Mouse (Mus musculus) forebrain, embryonic 10.5 days (tissue): ENCODE measurements at regions not wholly inside any gene's neighbourhood (a gene's known extent, or its start where the extent isn't known, plus 50 kb on each side); places are given as distances from the start of the nearest gene placed in this dataset.

Experiments used
- DNase-seq: peaks from one replicate; pipeline ENCODE4 v3.0.0-alpha.2; 2017; ENCODE audit warnings: low spot score; ENCODE audit errors: extremely low spot score
- H3K27ac ChIP-seq: fragments of 300-500 bp; sonication (generic); 2 replicates; pipeline ENCODE4 v1.5.1; 2016; ENCODE audit warnings: mild to moderate bottlenecking
- H3K27me3 ChIP-seq: fragments of 300-500 bp; sonication (generic); 2 replicates; pipeline ENCODE4 v1.6.1; 2016; ENCODE audit warnings: mild to moderate bottlenecking; ENCODE audit not compliant: poor library complexity, severe bottlenecking
- H3K36me3 ChIP-seq: fragments of 300-500 bp; sonication (generic); replicated peaks from 2 replicates; pipeline ENCODE4 v1.6.1; 2016; ENCODE audit warnings: mild to moderate bottlenecking, moderate library complexity
- H3K4me1 ChIP-seq: fragments of 300-500 bp; sonication (generic); 2 replicates; pipeline ENCODE4 v1.6.1; 2016
- H3K4me3 ChIP-seq: fragments of 300-500 bp; sonication (generic); 2 replicates; pipeline ENCODE4 v1.5.1; 2016; ENCODE audit warnings: mild to moderate bottlenecking, moderate library complexity
- H3K9me3 ChIP-seq: fragments of 300-500 bp; sonication (generic); 2 replicates; pipeline ENCODE4 v1.6.1; 2016; ENCODE audit warnings: mild to moderate bottlenecking, moderate library complexity
- WGBS: fragments of 180-500 bp; shearing (Covaris S2); methylation state at CpG from one replicate; pipeline ENCODE4 v1.1.7; 2016; 5-methylcytosine and 5-hydroxymethylcytosine counted together

- Histone ChIP-seq H3K9me3 (no peaks in the 10 kb centered on the region), H3K36me3 (no peaks in the 10 kb centered on the region), H3K4me1 (no peaks in the 10 kb centered on the region), H3K4me3 (no peak overlapping the region), H3K27ac (no peak overlapping the region), H3K27me3 (no peaks in the 10 kb centered on the region)
- DNase-seq = no peak
- WGBS = 89% methylated on average over 3 of the region's 3 CpGs
Observed at GRCm38 (mm10) chr10:99959279-99959678, 56.2 kb upstream of the Kitl start.

GRCm38 (mm10) chr10:99952486-99952885 is 62.9 kb upstream of the Kitl start:
- H3K9me3 ChIP-seq = no peaks in the 10 kb centered on the region
- no peaks in the 10 kb centered on the region for H3K36me3 ChIP-seq
- DNase-seq = no peak
- WGBS = 84% methylated on average over 7 of the region's 7 CpGs
- no peak overlapping the region for H3K4me3 ChIP-seq
- H3K27me3 ChIP-seq = no peaks in the 10 kb centered on the region
- no peak overlapping the region for H3K27ac ChIP-seq
- H3K4me1 ChIP-seq = no peaks in the 10 kb centered on the region

GRCm38 (mm10) chr10:99951718-99952117 is 63.7 kb upstream of the Kitl start:
- no peaks in the 10 kb centered on the region for H3K27me3 ChIP-seq
- WGBS = 87% methylated on average over 4 of the region's 4 CpGs
- H3K4me1 ChIP-seq = no peaks in the 10 kb centered on the region
- no peak for DNase-seq
- H3K27ac ChIP-seq = no peak overlapping the region
- H3K4me3 ChIP-seq = no peak overlapping the region
- no peaks in the 10 kb centered on the region for H3K9me3 ChIP-seq
- H3K36me3 ChIP-seq = no peaks in the 10 kb centered on the region

- Histone ChIP-seq H3K9me3 (no peaks in the 10 kb centered on the region), H3K4me1 (no peaks in the 10 kb centered on the region), H3K27ac (no peak overlapping the region), H3K36me3 (no peaks in the 10 kb centered on the region), H3K4me3 (no peak overlapping the region), H3K27me3 (no peaks in the 10 kb centered on the region)
- DNase-seq = no peak
- WGBS = 93% methylated on average over 6 of the region's 6 CpGs
Observed at GRCm38 (mm10) chr10:99951316-99951715, 64.1 kb upstream of the Kitl start.

- Histone ChIP-seq H3K9me3 (no peaks in the 10 kb centered on the region), H3K4me3 (no peak overlapping the region), H3K36me3 (no peaks in the 10 kb centered on the region), H3K4me1 (no peaks in the 10 kb centered on the region), H3K27ac (no peak overlapping the region), H3K27me3 (no peaks in the 10 kb centered on the region)
- WGBS = 92% methylated on average over 3 of the region's 3 CpGs
- no peak for DNase-seq
Observed at GRCm38 (mm10) chr10:99948740-99949139, 66.7 kb upstream of the Kitl start.

- no peak overlapping the region for H3K4me3 ChIP-seq
- WGBS = 90% methylated on average over 3 of the region's 3 CpGs
- H3K27ac ChIP-seq = no peak overlapping the region
- 0 out of 2 replicates have a peak, but pooled peaks cover 3% of the 10 kb centered on the region for H3K9me3 ChIP-seq
- peaks cover 17% of the 10 kb centered on the region for H3K4me1 ChIP-seq
- no peaks in the 10 kb centered on the region for H3K27me3 ChIP-seq
- no peak for DNase-seq
- no peaks in the 10 kb centered on the region for H3K36me3 ChIP-seq
Observed at GRCm38 (mm10) chr10:99945418-99945817, 70.0 kb upstream of the Kitl start.

GRCm38 (mm10) chr10:99941665-99942064 is 73.8 kb upstream of the Kitl start:
- no peaks in the 10 kb centered on the region for H3K27me3 ChIP-seq
- H3K4me3 ChIP-seq = no peak overlapping the region
- H3K4me1 ChIP-seq = peaks cover 19% of the 10 kb centered on the region
- H3K27ac ChIP-seq = peak overlapping the region; percentile 62; the same call in 1 of the 2 replicates
- 0 out of 2 replicates have a peak, but pooled peaks cover 3% of the 10 kb centered on the region for H3K9me3 ChIP-seq
- H3K36me3 ChIP-seq = no peaks in the 10 kb centered on the region
- DNase-seq = peak; percentile 26
- 45% methylated on average over 11 of the region's 11 CpGs for WGBS

GRCm38 (mm10) chr10:99938901-99939300 is 76.5 kb upstream of the Kitl start:
- Histone ChIP-seq H3K27me3 (no peaks in the 10 kb centered on the region), H3K36me3 (no peaks in the 10 kb centered on the region), H3K4me3 (no peak overlapping the region), H3K4me1 (peaks cover 19% of the 10 kb centered on the region), H3K9me3 (0 out of 2 replicates have a peak, but pooled peaks cover 3% of the 10 kb centered on the region), H3K27ac (no peak overlapping the region)
- no peak for DNase-seq
- WGBS = 78% methylated on average over 6 of the region's 6 CpGs

GRCm38 (mm10) chr10:99937921-99938618 is 77.4 kb upstream of the Kitl start:
- 0 out of 2 replicates have a peak, but pooled peaks cover 3% of the 10 kb centered on the region for H3K9me3 ChIP-seq
- no peak for DNase-seq
- H3K27ac ChIP-seq = no peak overlapping the region
- H3K4me1 ChIP-seq = peaks cover 19% of the 10 kb centered on the region
- no peaks in the 10 kb centered on the region for H3K36me3 ChIP-seq
- H3K27me3 ChIP-seq = no peaks in the 10 kb centered on the region
- WGBS = 82% methylated on average over 1 of the region's 1 CpGs
- no peak overlapping the region for H3K4me3 ChIP-seq

GRCm38 (mm10) chr10:99929191-99929590 is 86.2 kb upstream of the Kitl start:
- Histone ChIP-seq H3K9me3 (no peaks in the 10 kb centered on the region), H3K27me3 (no peaks in the 10 kb centered on the region), H3K27ac (no peak overlapping the region), H3K4me3 (no peak overlapping the region), H3K36me3 (no peaks in the 10 kb centered on the region), H3K4me1 (no peaks in the 10 kb centered on the region; the same call in 1 of the 2 replicates)
- DNase-seq = no peak
- WGBS = 93% methylated on average over 6 of the region's 6 CpGs

- H3K36me3 ChIP-seq = no peaks in the 10 kb centered on the region
- 97% methylated on average over 7 of the region's 7 CpGs for WGBS
- H3K27me3 ChIP-seq = no peaks in the 10 kb centered on the region
- no peak for DNase-seq
- H3K4me3 ChIP-seq = no peak overlapping the region
- H3K4me1 ChIP-seq = no peaks in the 10 kb centered on the region; the same call in 1 of the 2 replicates
- H3K27ac ChIP-seq = no peak overlapping the region
- H3K9me3 ChIP-seq = no peaks in the 10 kb centered on the region
Observed at GRCm38 (mm10) chr10:99927913-99928312, 87.5 kb upstream of the Kitl start.

- Histone ChIP-seq H3K4me1 (peaks cover 5% of the 10 kb centered on the region; the same call in 1 of the 2 replicates), H3K27me3 (no peaks in the 10 kb centered on the region), H3K9me3 (no peaks in the 10 kb centered on the region), H3K4me3 (no peak overlapping the region), H3K36me3 (no peaks in the 10 kb centered on the region), H3K27ac (no peak overlapping the region)
- DNase-seq = no peak
- WGBS = 86% methylated on average over 8 of the region's 8 CpGs
Observed at GRCm38 (mm10) chr10:99926327-99926954, 89.0 kb upstream of the Kitl start.

GRCm38 (mm10) chr10:99924541-99924940 is 90.9 kb upstream of the Kitl start:
- H3K27me3 ChIP-seq = no peaks in the 10 kb centered on the region
- 85% methylated on average over 3 of the region's 3 CpGs for WGBS
- no peak for DNase-seq

More at GRCm38 (mm10) chr10:99924541-99924940, 90.9 kb upstream of the Kitl start:
- no peaks in the 10 kb centered on the region for H3K9me3 ChIP-seq
- H3K27ac ChIP-seq = no peak overlapping the region
- H3K36me3 ChIP-seq = no peaks in the 10 kb centered on the region
- peaks cover 11% of the 10 kb centered on the region for H3K4me1 ChIP-seq
- H3K4me3 ChIP-seq = no peak overlapping the region
